Mouse (Mus musculus) lung, postnatal 0 days (tissue): ENCODE data around the gene Olfr1402. TPM values are rescaled to one million over a fixed set of nuclear protein-coding genes. Genes with fewer than 3 reads are reported as not detected.

Experiments used
- ATAC-seq: fragments of 200-750 bp; cut with Nextera tagmentation; 2 replicates; pipeline ENCODE4 v1.8.0; 2017; ENCODE audit warnings: moderate library complexity
- DNase-seq: peaks from one replicate; pipeline ENCODE4 v3.0.0-alpha.2; 2016; ENCODE audit warnings: low spot score
- H3K27ac ChIP-seq: fragments of 300-500 bp; sonication (generic); 2 replicates; pipeline ENCODE4 v1.5.1; 2014; ENCODE audit warnings: antibody characterized with exemption, mild to moderate bottlenecking, low read length, mixed read lengths
- H3K27me3 ChIP-seq: fragments of 300-500 bp; sonication (generic); replicated peaks from 2 replicates; pipeline ENCODE4 v1.6.1; 2014; ENCODE audit warnings: low read length, mixed read lengths; ENCODE audit not compliant: insufficient read depth
- H3K36me3 ChIP-seq: fragments of 300-500 bp; sonication (generic); 2 replicates; pipeline ENCODE4 v1.6.1; 2014; ENCODE audit warnings: low read length, mixed read lengths; ENCODE audit not compliant: insufficient read depth
- H3K4me1 ChIP-seq: fragments of 300-500 bp; sonication (generic); 2 replicates; pipeline ENCODE4 v1.6.1; 2014; ENCODE audit warnings: antibody characterized with exemption, low read depth, low read length, mixed read lengths; ENCODE audit not compliant: insufficient read depth
- H3K4me2 ChIP-seq: fragments of 300-500 bp; sonication (generic); replicated peaks from 2 replicates; pipeline ENCODE4 v1.6.1; 2014; ENCODE audit warnings: low read depth, mild to moderate bottlenecking, low read length, moderate library complexity, mixed read lengths
- H3K4me3 ChIP-seq: fragments of 300-500 bp; sonication (generic); 2 replicates; pipeline ENCODE4 v1.5.1; 2014; ENCODE audit warnings: low read depth, low read length
- H3K9ac ChIP-seq: fragments of 300-500 bp; sonication (generic); replicated peaks from 2 replicates; pipeline ENCODE4 v1.6.1; 2014; ENCODE audit warnings: low read depth, mild to moderate bottlenecking
- H3K9me3 ChIP-seq: fragments of 300-500 bp; sonication (generic); 2 replicates; pipeline ENCODE4 v1.6.1; 2016; ENCODE audit warnings: low read length, mixed read lengths
- CTCF ChIP-seq: IDR thresholded peaks from 2 replicates; pipeline ENCODE4 v1.5.1; 2016; ENCODE audit warnings: antibody characterized with exemption, mild to moderate bottlenecking
- EP300 ChIP-seq: IDR thresholded peaks from 2 replicates; pipeline ENCODE4 v1.6.1; 2016; ENCODE audit warnings: antibody characterized with exemption, mild to moderate bottlenecking, control low read depth
- WGBS: fragments of 180-500 bp; shearing (Covaris S2); extraction: QIAGEN DNeasy Blood & Tissue Kit; methylation state at CpG from one replicate; pipeline ENCODE4 v1.1.7; 2014; 5-methylcytosine and 5-hydroxymethylcytosine counted together
- polyA plus RNA-seq: library from polyadenylated mRNA; unstranded; fragments of >200 nt; fragmentation: Nextera tagmentation; extraction: Ambion mirVana; gene quantifications from 2 replicates; pipeline ENCODE4 v1.2.1, GENCODE M21; 2015

The Olfr1402 gene
- polyA plus RNA-seq, 1 experiment from 2014 or later: 0.06 TPM

DNA sequence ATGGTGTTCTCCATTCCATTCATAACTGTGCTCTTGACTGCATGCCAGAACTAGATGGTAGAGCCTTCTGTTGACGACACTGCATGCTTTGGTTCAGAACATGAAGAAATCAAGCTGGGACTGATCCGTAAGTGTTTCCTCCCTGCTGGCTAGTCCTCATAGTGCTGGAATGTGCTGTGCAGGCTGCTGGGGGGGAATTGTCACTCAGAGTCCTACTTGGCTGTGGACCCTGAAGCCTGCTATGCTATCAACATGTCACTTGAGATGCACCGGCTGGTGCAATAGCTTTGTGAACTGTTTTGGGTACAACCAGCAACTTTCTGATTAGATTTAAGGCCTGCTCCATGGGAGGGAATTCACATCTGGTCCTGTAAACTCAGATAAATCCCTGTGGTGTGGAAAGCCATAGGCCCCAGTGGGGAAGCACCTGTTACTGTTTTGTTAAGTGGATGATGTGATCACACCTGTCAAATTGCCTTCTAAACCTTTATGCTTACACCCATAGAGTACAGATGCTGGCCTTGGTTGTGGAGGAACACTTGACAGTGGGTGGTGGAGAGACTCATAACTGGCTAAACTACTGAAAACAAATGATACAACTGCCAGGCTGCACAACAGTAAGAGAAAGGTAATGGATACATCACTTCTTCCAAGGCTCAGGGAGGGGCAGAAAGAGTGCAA, 58.3 kb downstream of the Olfr1402 start:
- no peak overlapping the region for H3K4me2 ChIP-seq
- ATAC-seq: peak; percentile 99

DNA sequence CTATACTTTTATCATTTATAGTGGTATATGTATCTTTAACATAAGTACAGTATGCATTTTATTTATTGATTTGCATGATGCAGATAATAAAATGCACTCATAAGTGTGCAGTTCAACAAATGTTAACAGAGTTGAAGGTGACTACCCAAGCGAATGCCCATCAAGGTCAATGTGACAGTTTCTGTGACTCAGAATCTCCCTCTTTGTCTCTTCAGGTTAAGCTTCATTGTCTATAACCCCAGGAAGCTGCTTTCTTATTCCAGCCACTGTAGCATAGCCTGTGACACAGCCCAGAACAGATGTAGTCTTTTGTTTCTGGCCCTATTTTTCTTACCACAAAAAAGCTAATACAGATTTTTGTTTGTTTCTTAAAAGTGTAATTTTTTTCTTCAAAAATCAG, 63.4 kb downstream of the Olfr1402 start:
- no peak for TF ChIP-seq CTCF
- no peak for TF ChIP-seq EP300
- DNase-seq (no peak), ATAC-seq (no peak)
- Histone ChIP-seq H3K27ac (no peak overlapping the region), H3K4me1 (no peaks in the 10 kb centered on the region; the same call in 1 of the 2 replicates), H3K9me3 (no peaks in the 10 kb centered on the region), H3K4me3 (no peak overlapping the region), H3K4me2 (no peak overlapping the region), H3K9ac (no peak overlapping the region), H3K36me3 (no peaks in the 10 kb centered on the region), H3K27me3 (no peaks in the 10 kb centered on the region)
- 83% methylated on average over 1 of the region's 1 CpGs for WGBS

More for the DNA sequence above, 58.3 kb downstream of the Olfr1402 start:
- no peak overlapping the region for H3K4me3 ChIP-seq
- no peaks in the 10 kb centered on the region for H3K9me3 ChIP-seq
- peak overlapping the region; percentile 59; the same call in 1 of the 2 replicates for H3K27ac ChIP-seq
- 0 out of 2 replicates have a peak, but pooled peaks have one; percentile 18 for TF ChIP-seq CTCF
- TF ChIP-seq EP300: peak; percentile 98
- no peaks in the 10 kb centered on the region; the same call in 1 of the 2 replicates for H3K4me1 ChIP-seq
- H3K36me3 ChIP-seq: no peaks in the 10 kb centered on the region
- WGBS: 29% methylated on average over 3 of the region's 3 CpGs
- peak; percentile 96 for DNase-seq
- no peaks in the 10 kb centered on the region for H3K27me3 ChIP-seq
- H3K9ac ChIP-seq: no peak overlapping the region

Other genes with a start within 250 kb of the Olfr1402 start
- 26.6 and 27.1 TPM in 2 replicates for gene Bcl9, start 124.1 kb downstream of the Olfr1402 start, polyA plus RNA-seq
- 9.5 and 9.6 TPM in 2 replicates for gene Chd1l, start 188.2 kb upstream of the Olfr1402 start, polyA plus RNA-seq
- gene Fmo5, start 206.8 kb upstream of the Olfr1402 start, polyA plus RNA-seq: 6.1 and 6.5 TPM in 2 replicates
- 3.1 and 3.7 TPM in 2 replicates for gene Prkab2, start 236.2 kb upstream of the Olfr1402 start, polyA plus RNA-seq